In the genomic region with DNA sequence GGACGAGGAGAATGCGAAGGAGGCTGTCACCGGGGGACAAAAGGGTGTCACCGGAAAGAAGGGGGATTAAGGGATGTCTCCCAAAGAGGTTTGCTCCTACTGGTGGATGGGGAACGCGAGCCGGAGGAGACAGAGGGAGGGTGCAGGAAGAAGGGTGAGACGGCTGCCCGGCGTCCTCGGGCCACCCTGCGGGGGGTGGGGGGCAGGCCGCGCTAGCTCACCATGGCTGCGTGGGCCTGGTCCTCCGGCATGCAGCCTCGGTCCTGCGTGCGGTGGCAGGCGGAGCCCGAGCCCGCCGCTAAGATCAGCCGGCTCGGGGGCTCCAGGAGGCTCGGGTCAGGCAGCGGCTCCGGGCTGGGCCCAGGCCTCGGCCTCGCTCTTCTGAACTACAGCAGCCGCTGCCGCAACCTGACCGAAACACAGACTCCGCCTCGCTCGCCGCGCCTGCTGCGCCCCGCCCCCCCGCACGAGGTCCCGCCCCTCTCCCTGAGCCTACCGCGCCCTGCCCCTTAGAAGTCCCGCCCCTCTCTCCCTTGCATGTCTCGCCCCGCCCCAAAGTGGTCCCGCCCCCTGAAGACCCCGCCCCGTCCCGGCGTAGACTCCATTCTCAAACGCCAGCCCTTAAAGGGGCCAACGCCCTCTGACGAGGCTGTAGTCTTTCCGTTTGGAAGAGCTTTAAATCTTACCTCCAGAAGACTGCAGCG, we compare ENCODE assay signal across 8 mouse cellular contexts. TPM values are rescaled to one million over a fixed set of nuclear protein-coding genes. Genes with fewer than 3 reads are reported as not detected.
DNase-seq lines count a peak whose midpoint lies in the region.

A gene (minus strand): TSS at position 427 of the 704 bp plus-strand sequence.

- intact Hi-C loops in left cerebral cortex, postnatal 14 days (cut with DNase I) = no loop called here

- DNase-seq in adrenal gland, adult (ENCODE audit: inconsistent age in 2 of 2, low spot score in 1 of 2) = peak; percentile 90 to 96
- peak; percentile 94 for DNase-seq in embryo, embryonic 10 days (ENCODE audit: low spot score)
- peak; percentile 92 for DNase-seq in gastrocnemius, postnatal 10 days
- peak; percentile 97 for DNase-seq in induced T-regulatory cell, adult 2 months (ENCODE audit: low read depth)
- DNase-seq in left cerebral cortex, postnatal 14 days (ENCODE audit: low spot score in 2 of 2) = peak; percentile 84 to 85
- peak; percentile 95 for DNase-seq in mesoderm, embryonic 11.5 days (ENCODE audit: low read depth, low spot score)
- peak; percentile 76 to 80 for DNase-seq in right cerebral cortex, postnatal 36 days (ENCODE audit: low spot score in 2 of 2)
- DNase-seq in yolk sac, embryonic 10.5 days (ENCODE audit: low spot score) = peak; percentile 98

RNA-seq across cellular contexts. Expression of the gene that starts here (rescaled TPM):
- total RNA-seq in gastrocnemius, postnatal 10 days (2021) = 10 to 100 TPM; 32.8 to 33.8 TPM
- 100 to 1,000 TPM; 132 to 137 TPM for total RNA-seq in left cerebral cortex, postnatal 14 days (2021)

Comparison
In these comparisons a context has a peak if more than half of its experiments do, and no peak if none do; other contexts are left out.
1. Peak in every context shown above with its lines: DNase-seq.